Mouse (Mus musculus) CH12.LX (cell line): ENCODE measurements around the gene Gdf7. TPM values are rescaled to one million over a fixed set of nuclear protein-coding genes. Genes with fewer than 3 reads are reported as not detected.

ENCODE experiments used
- DNase-seq: peaks from one replicate; pipeline ENCODE4 v3.0.0-alpha.2; 2013; ENCODE audit errors: extremely low read depth
- H3K27ac ChIP-seq: 2 replicates; pipeline ENCODE4 v1.5.1; 2012; ENCODE audit warnings: low read depth, mild to moderate bottlenecking, control low read depth, moderate library complexity; ENCODE audit not compliant: insufficient read depth
- H3K27me3 ChIP-seq: replicated peaks from 2 replicates; pipeline ENCODE3; 2012; ENCODE audit warnings: inconsistent platforms
- H3K36me3 ChIP-seq, 2 experiments: replicated peaks in 1 of 2; 2 replicates each; pipeline versions ENCODE3 to v1.6.1; 2012; ENCODE audit warnings: inconsistent platforms in 1 of 2, low read length in 1 of 2, mild to moderate bottlenecking in 1 of 2, mixed read lengths in 1 of 2, moderate library complexity in 1 of 2; ENCODE audit not compliant: control insufficient read depth in 1 of 2, insufficient read depth in 1 of 2
- H3K4me1 ChIP-seq, 2 experiments: 2 replicates each; pipeline ENCODE4 v1.6.1; 2012; ENCODE audit warnings: inconsistent platforms in 1 of 2, moderate library complexity in 1 of 2; ENCODE audit not compliant: insufficient read depth in 2 of 2, control insufficient read depth in 1 of 2
- H3K4me2 ChIP-seq: 2 replicates; pipeline ENCODE4 v1.6.1; 2012; ENCODE audit warnings: low read depth, mild to moderate bottlenecking, control low read depth; ENCODE audit not compliant: poor library complexity, insufficient read depth, severe bottlenecking
- H3K4me3 ChIP-seq, 3 experiments: fragments of 150-350 bp in 1 of 3; sonication (generic) in 1 of 3; replicated peaks in 1 of 3; 2 replicates each; pipeline versions ENCODE3 to v1.5.1; 2011 to 2012; ENCODE audit warnings: low read depth in 2 of 3, low read length in 2 of 3, mild to moderate bottlenecking in 2 of 3, moderate library complexity in 2 of 3, control low read depth in 1 of 3, improper control_type of control experiment in 1 of 3, inconsistent platforms in 1 of 3, mixed read lengths in 1 of 3; ENCODE audit not compliant: poor library complexity in 1 of 3
- H3K79me2 ChIP-seq: replicated peaks from 2 replicates; pipeline ENCODE4 v1.6.1; 2012; ENCODE audit warnings: mild to moderate bottlenecking, moderate library complexity; ENCODE audit not compliant: control insufficient read depth, poor library complexity, insufficient read depth, severe bottlenecking; ENCODE audit errors: extremely low read depth
- H3K9ac ChIP-seq: 2 replicates; pipeline ENCODE4 v1.6.1; 2012; ENCODE audit warnings: low read depth, mild to moderate bottlenecking, control low read depth, moderate library complexity; ENCODE audit not compliant: insufficient read depth
- H3K9me3 ChIP-seq: replicated peaks from 2 replicates; pipeline ENCODE3; 2012; ENCODE audit warnings: low read length, inconsistent platforms, mixed read lengths
- CHD2 ChIP-seq: IDR thresholded peaks from 2 replicates; pipeline ENCODE4 v1.6.1; 2011; ENCODE audit warnings: low read length, improper control_type of control experiment
- E2F4 ChIP-seq: IDR thresholded peaks from 2 replicates; pipeline ENCODE4 v1.6.1; 2011; ENCODE audit warnings: low read depth, low read length, improper control_type of control experiment; ENCODE audit not compliant: insufficient replicate concordance
- ELF1 ChIP-seq: IDR thresholded peaks from 2 replicates; pipeline ENCODE4 v1.6.1; 2014; ENCODE audit warnings: low read depth, mild to moderate bottlenecking, inconsistent platforms, low read length, improper control_type of control experiment
- EP300 ChIP-seq: IDR thresholded peaks from 2 replicates; pipeline ENCODE4 v1.6.1; 2011; ENCODE audit warnings: low read length, improper control_type of control experiment
- HCFC1 ChIP-seq: IDR thresholded peaks from 2 replicates; pipeline ENCODE4 v1.6.1; 2012; ENCODE audit warnings: low read depth, mild to moderate bottlenecking, inconsistent platforms, low read length, improper control_type of control experiment
- IRF4 ChIP-seq: IDR thresholded peaks from 2 replicates; pipeline ENCODE4 v1.6.1; 2014; ENCODE audit warnings: low read depth, mild to moderate bottlenecking, inconsistent platforms, low read length, improper control_type of control experiment
- JUN ChIP-seq: IDR thresholded peaks from 2 replicates; pipeline ENCODE4 v1.6.1; 2011; ENCODE audit warnings: low read depth, mild to moderate bottlenecking, low read length, improper control_type of control experiment, moderate library complexity; ENCODE audit not compliant: insufficient read depth
- KAT2A ChIP-seq: IDR thresholded peaks from 2 replicates; pipeline ENCODE4 v1.6.1; 2012; ENCODE audit warnings: low read length, improper control_type of control experiment, inconsistent platforms; ENCODE audit not compliant: insufficient replicate concordance
- MAFK ChIP-seq: IDR thresholded peaks from 2 replicates; pipeline ENCODE4 v1.6.1; 2011; ENCODE audit warnings: low read length, improper control_type of control experiment; ENCODE audit not compliant: insufficient replicate concordance
- MAX ChIP-seq: IDR thresholded peaks from 2 replicates; pipeline ENCODE4 v1.6.1; 2011; ENCODE audit warnings: low read length, improper control_type of control experiment
- MAZ ChIP-seq: IDR thresholded peaks from 2 replicates; pipeline ENCODE4 v1.6.1; 2012; ENCODE audit warnings: low read depth, mild to moderate bottlenecking, inconsistent platforms, low read length, improper control_type of control experiment, moderate library complexity
- NELFE ChIP-seq: IDR thresholded peaks from 2 replicates; pipeline ENCODE4 v1.6.1; 2011; ENCODE audit warnings: low read depth, low read length, improper control_type of control experiment
- NRF1 ChIP-seq: IDR thresholded peaks from 2 replicates; pipeline ENCODE4 v1.6.1; 2014; ENCODE audit warnings: low read depth, mild to moderate bottlenecking, inconsistent platforms, low read length, improper control_type of control experiment, moderate library complexity
- PAX5 ChIP-seq: IDR thresholded peaks from 2 replicates; pipeline ENCODE4 v1.6.1; 2012; ENCODE audit warnings: low read length, inconsistent platforms, mixed read lengths
- POLR2AphosphoS2 ChIP-seq: IDR thresholded peaks from 2 replicates; pipeline ENCODE4 v1.6.1; 2011; ENCODE audit warnings: low read depth, low read length, improper control_type of control experiment
- RAD21 ChIP-seq: IDR thresholded peaks from 2 replicates; pipeline ENCODE4 v1.6.1; 2011; ENCODE audit warnings: low read depth, mild to moderate bottlenecking, low read length, improper control_type of control experiment, moderate library complexity
- TBP ChIP-seq: conservative IDR thresholded peaks from 2 replicates; pipeline ENCODE4 v1.6.1; 2011; ENCODE audit warnings: low read depth, low read length, improper control_type of control experiment
- UBTF ChIP-seq: IDR thresholded peaks from 2 replicates; pipeline ENCODE4 v1.6.1; 2012; ENCODE audit warnings: low read depth, mild to moderate bottlenecking, inconsistent platforms, low read length, improper control_type of control experiment, moderate library complexity
- ZC3H11A ChIP-seq: IDR thresholded peaks from 2 replicates; pipeline ENCODE4 v1.6.1; 2012; ENCODE audit warnings: low read depth, mild to moderate bottlenecking, inconsistent platforms, low read length, improper control_type of control experiment
- ZKSCAN1 ChIP-seq: IDR thresholded peaks from 2 replicates; pipeline ENCODE4 v1.6.1; 2012; ENCODE audit warnings: low read depth, inconsistent platforms, low read length, improper control_type of control experiment, borderline replicate concordance
- ZNF384 ChIP-seq: IDR thresholded peaks from 2 replicates; pipeline ENCODE4 v1.6.1; 2012; ENCODE audit warnings: low read depth, low read length, improper control_type of control experiment, inconsistent platforms
- dilution Hi-C: fragments of 300-500 bp; cut with MboI; formaldehyde crosslinking; loops from 2 replicates; pipeline ENCODE4 v1.14.3; 2020; ENCODE audit warnings: low sequenced_read_pairs; ENCODE audit not compliant: extremely low pct_unique_long_range_greater_than_20kb, extremely low pct_ligation_motif_present
- in situ Hi-C: fragments of 300-500 bp; cut with MboI; formaldehyde crosslinking; loops from 3 replicates; pipeline ENCODE4 v1.14.3; 2019; ENCODE audit warnings: low sequenced_read_pairs, low pct_ligation_motif_present, low pct_unique_long_range_greater_than_20kb, mixed read lengths
- polyA plus RNA-seq: library from polyadenylated mRNA; unstranded; fragments of >175 nt; gene quantifications from 2 replicates; pipeline ENCODE4 v1.2.1, GENCODE M21; 2012; ENCODE audit warnings: low read depth; ENCODE audit not compliant: insufficient read length
- total RNA-seq, 2 experiments: library from RNA; depleted of rRNA; stranded (reverse); fragments of 300-350 nt in 1 of 2; fragments of >200 nt in 1 of 2; gene quantifications; 2 replicates each; pipeline ENCODE4 v1.2.3; 2012 to 2014

The Gdf7 gene
- total and polyA plus RNA-seq, 3 experiments = not detected

- peaks cover 11 to 20% of the 10 kb centered on the region in 2 experiments for H3K4me1 ChIP-seq
- dilution Hi-C loops (no loop called here), in situ Hi-C loops (loop anchor here (25.0 kb wide), 1 partner anchor 700 kb away; no protein-coding TSS in a partner anchor)
- no peak for DNase-seq
- H3K79me2 ChIP-seq = no peaks in the 10 kb centered on the region
- peaks cover 0 to 26% of the 10 kb centered on the region in 2 experiments for H3K36me3 ChIP-seq
- H3K4me2 ChIP-seq = no peak overlapping the region
- H3K27me3 ChIP-seq = peaks cover 9% of the 10 kb centered on the region
- no peak for TF ChIP-seq ELF1
- no peak for TF ChIP-seq CHD2
- TF ChIP-seq E2F4 = no peak
- TF ChIP-seq UBTF = no peak
- TF ChIP-seq JUN = no peak
- no peak for TF ChIP-seq KAT2A
- TF ChIP-seq NELFE = no peak
- TF ChIP-seq MAFK = no peak
- no peak for TF ChIP-seq PAX5
- TF ChIP-seq NRF1 = no peak
- TF ChIP-seq RAD21 = no peak
- TF ChIP-seq EP300 = no peak
- TF ChIP-seq POLR2AphosphoS2 = no peak
- H3K27ac ChIP-seq = no peak overlapping the region
- H3K9me3 ChIP-seq = no peaks in the 10 kb centered on the region
- H3K9ac ChIP-seq = no peak overlapping the region
- H3K4me3 ChIP-seq = no peak overlapping the region
Measured at GRCm38 (mm10) chr12:8312266-8312665, 10.5 kb upstream of the Gdf7 start.

GRCm38 (mm10) chr12:8310992-8311391 lies 9.2 kb upstream of the Gdf7 start:
- H3K36me3 ChIP-seq = peaks cover 0 to 15% of the 10 kb centered on the region in 2 experiments
- DNase-seq = no peak
- no peak overlapping the region for H3K27ac ChIP-seq
- H3K4me1 ChIP-seq = peaks cover 11 to 30% of the 10 kb centered on the region in 2 experiments
- H3K79me2 ChIP-seq = no peaks in the 10 kb centered on the region
- dilution Hi-C loops = no loop called here
- in situ Hi-C loops = loop anchor here (25.0 kb wide), 1 partner anchor 701 kb away; no protein-coding TSS in a partner anchor
- no peak overlapping the region for H3K9ac ChIP-seq
- no peak overlapping the region for H3K4me3 ChIP-seq
- H3K27me3 ChIP-seq = peaks cover 9% of the 10 kb centered on the region
- TF ChIP-seq IRF4 (no peak), ZC3H11A (no peak), HCFC1 (no peak), TBP (no peak), MAZ (no peak), MAX (no peak), ZNF384 (no peak), ZKSCAN1 (no peak)
- TF ChIP-seq, all 38 proteins: peak for 0
- no peak overlapping the region for H3K4me2 ChIP-seq
- no peaks in the 10 kb centered on the region for H3K9me3 ChIP-seq
